Mouse (Mus musculus): ENCODE measurements around the gene Tpra1. TPM values are rescaled to one million over a fixed set of nuclear protein-coding genes. Genes with fewer than 3 reads are reported as not detected.

Gene Tpra1
- 124 TPM for polyA plus RNA-seq (2017; shearing (Covaris generic))

DNA sequence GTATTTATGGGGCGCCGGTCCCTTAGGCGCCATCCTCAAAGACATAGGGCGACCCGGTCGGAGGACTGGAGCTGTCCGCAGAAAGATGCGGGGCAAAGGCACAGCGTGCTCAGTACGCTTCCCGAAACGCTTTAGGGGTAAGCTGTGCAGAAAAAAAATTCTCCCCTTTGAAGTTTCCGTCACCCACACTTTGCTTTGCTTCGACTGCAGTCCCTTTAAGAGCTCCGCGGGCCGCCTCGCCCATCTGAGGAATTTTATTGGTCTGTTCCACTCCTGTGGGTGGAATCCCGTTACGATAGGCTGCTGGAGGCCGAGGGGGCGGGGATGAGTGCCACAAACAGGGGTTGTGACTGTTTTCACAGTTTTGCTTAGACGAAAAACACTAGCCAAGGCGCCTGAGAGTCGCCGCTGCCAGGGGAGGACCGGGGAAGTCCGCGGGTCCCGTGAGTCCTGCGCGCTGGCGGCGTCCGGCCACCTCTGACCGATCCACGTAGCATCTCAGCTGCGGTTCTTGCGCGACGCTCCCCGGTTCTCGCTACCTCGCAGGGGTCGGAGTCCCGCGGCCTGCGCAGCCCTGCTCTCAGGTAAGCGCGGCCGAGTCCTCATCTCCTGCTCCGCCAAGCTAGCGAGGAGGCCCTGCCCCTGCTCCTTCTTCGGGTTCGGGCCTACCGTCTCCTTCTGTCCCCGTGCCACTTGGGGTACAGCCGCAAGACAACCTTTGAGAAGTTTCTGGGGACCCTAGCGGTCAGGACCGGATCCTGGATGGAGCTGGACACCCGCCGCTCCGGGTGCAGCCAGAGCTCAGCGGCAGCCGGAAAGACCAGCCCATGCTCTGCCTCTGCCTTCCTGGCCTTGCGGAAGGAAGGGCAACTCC, at the start of gene Tpra1:
Gene Tpra1, plus strand, starts transcription at position 305 of the 874 bp plus-strand sequence.

DNA sequence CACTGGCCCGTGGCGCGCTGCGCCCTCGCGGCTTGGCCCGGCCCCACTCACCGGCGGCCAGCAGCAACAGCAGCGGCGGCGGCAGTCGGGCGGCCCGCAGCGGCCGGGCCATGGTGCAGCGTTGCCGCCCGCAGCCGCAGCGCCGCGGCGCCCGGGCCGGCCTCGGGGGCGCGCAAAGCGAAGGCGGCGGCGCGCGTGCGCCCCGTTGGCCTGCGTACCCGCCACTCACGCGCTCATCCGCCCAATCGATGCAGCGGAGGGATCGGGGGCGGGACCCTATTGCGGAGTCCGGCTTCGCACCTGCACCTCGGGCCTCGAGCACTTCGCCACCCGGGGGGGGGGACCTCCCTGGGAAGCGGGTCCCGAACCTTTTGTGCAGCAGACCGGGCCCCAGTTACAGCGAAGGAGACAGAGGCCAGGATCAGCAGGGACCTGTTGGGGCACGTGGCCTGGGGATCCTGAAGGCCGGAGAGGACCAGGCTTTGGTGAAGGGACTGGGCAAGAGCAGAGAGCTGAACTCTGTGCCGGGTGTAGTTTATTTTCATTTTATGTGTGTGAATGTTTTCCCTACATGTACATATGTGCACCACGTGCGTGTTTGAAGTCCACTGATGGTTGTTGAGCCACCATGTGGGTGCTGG, 27.1 kb upstream of the Tpra1 start, which contains the start of gene Podxl2:
Gene Podxl2, minus strand, starts transcription at position 177 of the 641 bp plus-strand sequence.

DNA sequence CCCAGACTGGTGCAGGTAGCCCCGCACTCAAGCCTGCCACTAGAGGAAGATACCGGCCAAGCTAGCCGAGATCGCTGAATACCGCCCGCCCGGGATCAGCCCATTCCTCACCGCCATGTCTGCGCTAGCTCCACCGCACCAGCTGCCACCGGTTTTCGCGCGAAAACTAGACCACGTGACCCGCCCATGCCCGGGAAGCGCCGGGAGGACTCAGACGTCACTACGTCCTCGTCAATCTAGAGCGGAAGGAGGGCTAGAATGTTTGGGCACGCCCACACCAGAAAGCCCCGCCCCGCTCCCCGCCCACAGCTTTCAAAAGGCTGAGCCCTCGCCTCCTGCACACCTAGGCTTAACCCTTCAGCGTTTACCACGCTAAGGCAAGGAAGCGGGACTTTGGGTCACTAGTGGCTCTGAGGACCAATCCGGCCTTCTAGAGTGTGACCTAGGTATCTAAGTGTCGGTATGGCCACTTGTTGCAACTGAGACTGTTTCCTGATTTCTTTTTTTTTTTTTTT, 3.5 kb upstream of the Tpra1 start, which contains the start of gene Mcm2:
Gene Mcm2, minus strand, starts transcription at position 247 of the 515 bp plus-strand sequence.

Other genes starting within 250 kb of the Tpra1 start
- 0.43 TPM for gene Mgll, start 177.8 kb upstream of the Tpra1 start, polyA plus RNA-seq (2017; shearing (Covaris generic))
- gene Abtb1, start 60.3 kb upstream of the Tpra1 start, polyA plus RNA-seq (2017; shearing (Covaris generic)) = 104 TPM
- not detected for gene Podxl2, start 27.2 kb upstream of the Tpra1 start, polyA plus RNA-seq (2017; shearing (Covaris generic))
- gene Mcm2, start 3.5 kb upstream of the Tpra1 start, polyA plus RNA-seq (2017; shearing (Covaris generic)) = 76.1 TPM